Mouse (Mus musculus) adrenal gland, postnatal 4 days (tissue): ENCODE data around the gene Csde1. TPM values are rescaled to one million over a fixed set of nuclear protein-coding genes. Genes with fewer than 3 reads are reported as not detected.

ENCODE experiments used
- total RNA-seq, 2 experiments: library from RNA; stranded (reverse); gene quantifications; 2 replicates each; pipeline ENCODE4 v1.2.3; 2021

Gene Csde1
- total RNA-seq, 2 experiments from 2014 or later = 337 to 354 TPM

Other genes starting within 250 kb of the Csde1 start
- not detected for gene Tshb, start 237.7 kb upstream of the Csde1 start, total RNA-seq
- under 1 TPM in 1 of 2 experiments, not detected in 1; 0.56 TPM for gene Sycp1, start 84.3 kb upstream of the Csde1 start, total RNA-seq
- gene Nr1h5, start 56.3 kb upstream of the Csde1 start, total RNA-seq = under 1 TPM in 1 of 2 experiments, not detected in 1; 0.48 TPM
- gene Sike1, start 24.7 kb upstream of the Csde1 start, total RNA-seq = 100 to 1,000 TPM in 1 of 2 experiments, 10 to 100 TPM in 1; 96.7 to 105 TPM
- 100 to 1,000 TPM; 105 to 109 TPM for gene Nras, start 37.9 kb downstream of the Csde1 start, total RNA-seq
- 1 to 10 TPM; 3.4 to 7.6 TPM for gene Ampd1, start 53.6 kb downstream of the Csde1 start, total RNA-seq
- 1 to 10 TPM; 3.1 to 3.8 TPM for gene Dennd2c, start 82.2 kb downstream of the Csde1 start, total RNA-seq
- gene Bcas2, start 151.2 kb downstream of the Csde1 start, total RNA-seq = 10 to 100 TPM; 66.8 to 75.5 TPM